Mouse (Mus musculus) testis, adult 2 months (tissue): ENCODE data around the gene Rnf217.

Experiments used
- CTCF ChIP-seq: fragments of 200-500 bp; IDR thresholded peaks from 2 replicates; pipeline ENCODE4 v1.5.1; 2012; ENCODE audit warnings: low read depth, mild to moderate bottlenecking, inconsistent platforms, low read length, moderate library complexity; ENCODE audit not compliant: control insufficient read depth, insufficient read depth, insufficient replicate concordance
- POLR2A ChIP-seq: fragments of 200-500 bp; IDR thresholded peaks from 2 replicates; pipeline ENCODE4 v1.6.1; 2012; ENCODE audit warnings: low read depth, mild to moderate bottlenecking, inconsistent platforms, low read length, moderate library complexity; ENCODE audit not compliant: control insufficient read depth

- TF ChIP-seq POLR2A (no peak), CTCF (no peak; the same call in 1 of the 2 replicates)
These were observed 89.6 kb downstream of the Rnf217 start for GRCm38 (mm10) chr10:31519420-31519819.
